In genomic region chr7:62382391-62382790, GRCm38 (mm10) we compare ENCODE assay signal across 10 mouse cellular contexts. TPM values are rescaled to one million over a fixed set of nuclear protein-coding genes. Genes with fewer than 3 reads are reported as not detected.
DNase-seq lines count a peak whose midpoint lies in the region; ATAC-seq and TF ChIP-seq lines count a peak whose summit lies in the region.
"Had no signal": no experiment of that assay in that cellular context is flagged by ENCODE, and none has a peak within 500 bp of the region (broad histone marks: within the 10 kb centered on the region; RNA-seq: fewer than 3 reads in every experiment).

No protein-coding gene starts in this region.

- 9% methylated on average over 2 of the region's 2 CpGs for WGBS in kidney, adult 2 months
- WGBS in kidney, embryonic 16.5 days, result 10% methylated on average over 2 of the region's 2 CpGs

- DNase-seq in kidney, adult 2 months, result peak; percentile 42
- no peak for DNase-seq in Patski (ENCODE audit: low read depth, low spot score)
- DNase-seq in embryo, embryonic 10.5 days (ENCODE audit: low spot score), result peak; percentile 73
- DNase-seq in kidney, adult 8-10 months, result peak; percentile 17 to 37
- no peak for DNase-seq in thymus, adult 18-20 months
- DNase-seq in thymus, postnatal 36 days, result no peak

- H3K4me1 ChIP-seq in kidney, adult 2 months (ENCODE audit: control insufficient read depth, insufficient read depth, low read length), result no peaks in the 10 kb centered on the region
- H3K4me1 ChIP-seq in kidney, embryonic 16.5 days (ENCODE audit: insufficient read depth, low read length), result no peaks in the 10 kb centered on the region
- H3K4me1 ChIP-seq: embryonic facial prominence, embryonic 13.5 days; stomach, embryonic 15.5 days had no signal

- no peaks in the 10 kb centered on the region for H3K27me3 ChIP-seq in kidney, adult 2 months (replicated peaks; ENCODE audit: control insufficient read depth, insufficient read depth, low read length)
- no peaks in the 10 kb centered on the region for H3K27me3 ChIP-seq in kidney, embryonic 16.5 days (ENCODE audit: insufficient read depth, low read length)
- peaks cover 17% of the 10 kb centered on the region for H3K27me3 ChIP-seq in Patski
- H3K27me3 ChIP-seq: embryonic facial prominence, embryonic 13.5 days; stomach, embryonic 15.5 days had no signal

- CTCF ChIA-PET in Patski (lab: Charles Lee), result interaction anchor here (1.2 to 1.7 kb wide), 3 partner anchors 10 to 157 kb away, joined by 4 to 8 read pairs (median 4); no protein-coding TSS in a partner anchor

- H3K4me3 ChIP-seq in kidney, adult 2 months (ENCODE audit: insufficient read depth, low read depth, low read length), result no peak overlapping the region
- H3K4me3 ChIP-seq in kidney, embryonic 16.5 days (ENCODE audit: low read length), result no peak overlapping the region
- H3K4me3 ChIP-seq: embryonic facial prominence, embryonic 13.5 days; stomach, embryonic 15.5 days had no signal

- peak; percentile 67 for TF ChIP-seq CTCF in kidney, adult 2 months (conservative IDR thresholded peaks at IDR 0.05; ENCODE audit: insufficient read depth, insufficient read length, low read depth, low read length)
- TF ChIP-seq CTCF in Patski (IDR thresholded peaks at IDR 0.05), result no peak

- no peak overlapping the region for H3K4me2 ChIP-seq in kidney, embryonic 16.5 days (replicated peaks; ENCODE audit: low read depth, low read length)
- H3K4me2 ChIP-seq: embryonic facial prominence, embryonic 13.5 days; stomach, embryonic 15.5 days had no signal

- in situ Hi-C loops in Patski (cut with MboI; ENCODE audit: low pct_unique_long_range_greater_than_20kb), result loop anchor here (25.0 kb wide), 1 partner anchor 1895 kb away; no protein-coding TSS in a partner anchor

- no peak overlapping the region for H3K9ac ChIP-seq in kidney, embryonic 16.5 days (replicated peaks; ENCODE audit: low read length)
- H3K9ac ChIP-seq: embryonic facial prominence, embryonic 13.5 days; stomach, embryonic 15.5 days had no signal

- no peak for ATAC-seq in kidney, embryonic 16.5 days (ENCODE audit: low FRiP score, low TSS enrichment)
- peak; percentile 83 for ATAC-seq in Patski
- peak; percentile 86 for ATAC-seq in megakaryocyte progenitor cell, adult 5-6 weeks (replicated peaks; ENCODE audit: poor library complexity)

- no peak overlapping the region for H3K27ac ChIP-seq in kidney, adult 2 months (ENCODE audit: insufficient read depth, low read depth, low read length)
- H3K27ac ChIP-seq in kidney, embryonic 16.5 days (ENCODE audit: low read length), result no peak overlapping the region
- H3K27ac ChIP-seq: embryonic facial prominence, embryonic 13.5 days; stomach, embryonic 15.5 days had no signal

- no peaks in the 10 kb centered on the region for H3K36me3 ChIP-seq in kidney, adult 2 months (ENCODE audit: control insufficient read depth, insufficient read depth, low read length)
- no peaks in the 10 kb centered on the region for H3K36me3 ChIP-seq in kidney, embryonic 16.5 days (ENCODE audit: insufficient read depth, low read length)
- H3K36me3 ChIP-seq: embryonic facial prominence, embryonic 13.5 days; stomach, embryonic 15.5 days had no signal

- TF ChIP-seq POLR2A in kidney, adult 2 months (IDR thresholded peaks at IDR 0.05; ENCODE audit: low read depth, low read length), result no peak

- H3K9me3 ChIP-seq in kidney, embryonic 16.5 days (ENCODE audit: low read length), result peaks cover 23% of the 10 kb centered on the region
- H3K9me3 ChIP-seq: stomach, embryonic 15.5 days had no signal

- POLR2A ChIA-PET in Patski (lab: Charles Lee), result no interaction called here

RNA-seq across cellular contexts. Expression of gene Magel2, which starts 5.6 kb away (rescaled TPM):
- 0.02 TPM in 1 of 2 replicates, not detected in the other for polyA plus RNA-seq in kidney, adult 2 months (2012; rRNA removed)
- polyA plus RNA-seq in kidney, embryonic 16.5 days (2015; fragmentation: Nextera tagmentation; extraction: Ambion mirVana), result 0.74 and 1.1 TPM in 2 replicates
- not detected for polyA plus RNA-seq in Patski (2021)
- total RNA-seq in megakaryocyte progenitor cell, adult 5-6 weeks (2015), result not detected in 2 replicates
- total RNA-seq in megakaryocyte progenitor cell, adult 5-6 weeks (2017), result not detected in 2 replicates

RNA-seq across cellular contexts. Expression of gene Ndn, which starts 36.0 kb away (rescaled TPM):
- polyA plus RNA-seq in kidney, adult 2 months (2012; rRNA removed), result 2.3 TPM in 2 replicates
- 76.5 and 81.6 TPM in 2 replicates for polyA plus RNA-seq in kidney, embryonic 16.5 days (2015; fragmentation: Nextera tagmentation; extraction: Ambion mirVana)
- polyA plus RNA-seq in Patski (2021), result 17.5 TPM
- total RNA-seq in megakaryocyte progenitor cell, adult 5-6 weeks (2015), result 0.05 TPM in 1 of 2 replicates, not detected in the other
- not detected in 2 replicates for total RNA-seq in megakaryocyte progenitor cell, adult 5-6 weeks (2017)

RNA-seq across cellular contexts. Expression of gene Mkrn3, which starts 37.5 kb away (rescaled TPM):
- polyA plus RNA-seq in kidney, adult 2 months (2012; rRNA removed), result 0.56 and 0.77 TPM in 2 replicates
- polyA plus RNA-seq in kidney, embryonic 16.5 days (2015; fragmentation: Nextera tagmentation; extraction: Ambion mirVana), result 5.1 and 5.2 TPM in 2 replicates
- 2.3 TPM for polyA plus RNA-seq in Patski (2021)
- 0.10 and 0.32 TPM in 2 replicates for total RNA-seq in megakaryocyte progenitor cell, adult 5-6 weeks (2015)
- 0.14 TPM in 1 of 2 replicates, not detected in the other for total RNA-seq in megakaryocyte progenitor cell, adult 5-6 weeks (2017)

Comparison
In these comparisons a context has a peak if more than half of its experiments do, and no peak if none do; other contexts are left out.
1. DNase-seq: peak in kidney, adult 2 months (single experiment), embryo, embryonic 10.5 days (single experiment) and kidney, adult 8-10 months (2 of 2); none in Patski (single experiment), thymus, adult 18-20 months (0 of 2) and thymus, postnatal 36 days (0 of 2).